Mouse (Mus musculus) limb, embryonic 13.5 days (tissue): ENCODE measurements at regions not wholly inside any gene's neighbourhood (a gene's known extent, or its start where the extent isn't known, plus 50 kb on each side); places are given as distances from the start of the nearest gene placed in this dataset.
A peak's percentile ranks its signal among the peaks of the same experiment; 100 is the strongest.
"Not testable (repeated sequence)": the region's sequence is repeated elsewhere in the genome, so short reads cannot be mapped to it uniquely, and the experiment has no call there.

ENCODE experiments used
- ATAC-seq: fragments of 200-750 bp; cut with Nextera tagmentation; 2 replicates; pipeline ENCODE4 v1.8.0; 2017; ENCODE audit warnings: low read depth, moderate number of reproducible peaks, moderate TSS enrichment; ENCODE audit not compliant: low FRiP score
- H3K27ac ChIP-seq: fragments of 300-500 bp; sonication (generic); 2 replicates; pipeline ENCODE4 v1.5.1; 2015; ENCODE audit warnings: inconsistent platforms, mild to moderate bottlenecking, moderate library complexity
- H3K27me3 ChIP-seq: fragments of 300-500 bp; sonication (generic); 2 replicates; pipeline ENCODE4 v1.6.1; 2015; ENCODE audit warnings: mild to moderate bottlenecking, inconsistent platforms
- H3K36me3 ChIP-seq: fragments of 300-500 bp; sonication (generic); 2 replicates; pipeline ENCODE4 v1.6.1; 2015; ENCODE audit warnings: inconsistent platforms, mild to moderate bottlenecking, moderate library complexity
- H3K4me1 ChIP-seq: fragments of 300-500 bp; sonication (generic); 2 replicates; pipeline ENCODE4 v1.6.1; 2015; ENCODE audit warnings: inconsistent platforms
- H3K4me2 ChIP-seq: fragments of 300-500 bp; sonication (generic); replicated peaks from 2 replicates; pipeline ENCODE4 v1.6.1; 2015; ENCODE audit warnings: inconsistent platforms, mild to moderate bottlenecking, moderate library complexity
- H3K4me3 ChIP-seq: fragments of 300-500 bp; sonication (generic); 2 replicates; pipeline ENCODE4 v1.5.1; 2015; ENCODE audit warnings: moderate library complexity, mild to moderate bottlenecking, inconsistent platforms
- H3K9ac ChIP-seq: fragments of 300-500 bp; sonication (generic); 2 replicates; pipeline ENCODE4 v1.6.1; 2015; ENCODE audit warnings: mild to moderate bottlenecking, inconsistent platforms
- H3K9me3 ChIP-seq: fragments of 300-500 bp; sonication (generic); 2 replicates; pipeline ENCODE4 v1.6.1; 2016; ENCODE audit warnings: inconsistent platforms
- WGBS: fragments of 180-500 bp; shearing (Covaris S2); methylation state at CpG from one replicate; pipeline ENCODE4 v1.1.7; 2015; 5-methylcytosine and 5-hydroxymethylcytosine counted together

GRCm38 (mm10) chr3:101224091-101224490, 63.6 kb downstream of the Cd2 start:
- WGBS = 81% methylated on average over 7 of the region's 7 CpGs
- no peak overlapping the region for H3K27ac ChIP-seq
- H3K9me3 ChIP-seq = no peaks in the 10 kb centered on the region
- no peak for ATAC-seq
- no peak overlapping the region for H3K9ac ChIP-seq
- H3K27me3 ChIP-seq = no peaks in the 10 kb centered on the region
- H3K4me1 ChIP-seq = no peaks in the 10 kb centered on the region
- H3K4me2 ChIP-seq = no peak overlapping the region
- H3K36me3 ChIP-seq = no peaks in the 10 kb centered on the region
- H3K4me3 ChIP-seq = no peak overlapping the region

- no peaks in the 10 kb centered on the region for H3K36me3 ChIP-seq
- H3K4me3 ChIP-seq = no peak overlapping the region
- no peak overlapping the region for H3K4me2 ChIP-seq
- H3K9ac ChIP-seq = no peak overlapping the region
- no peaks in the 10 kb centered on the region for H3K9me3 ChIP-seq
- H3K27me3 ChIP-seq = no peaks in the 10 kb centered on the region
- ATAC-seq = no peak
- no peaks in the 10 kb centered on the region for H3K4me1 ChIP-seq
- WGBS = 96% methylated on average over 2 of the region's 2 CpGs
- no peak overlapping the region for H3K27ac ChIP-seq
Observed at GRCm38 (mm10) chr3:101219897-101220296, 67.8 kb downstream of the Cd2 start.

- Histone ChIP-seq H3K4me2 (no peak overlapping the region), H3K9ac (no peak overlapping the region), H3K4me3 (no peak overlapping the region), H3K27me3 (no peaks in the 10 kb centered on the region), H3K36me3 (no peaks in the 10 kb centered on the region), H3K9me3 (no peaks in the 10 kb centered on the region), H3K27ac (no peak overlapping the region), H3K4me1 (peaks cover 27% of the 10 kb centered on the region)
- WGBS = 86% methylated on average over 13 of the region's 13 CpGs
- no peak for ATAC-seq
Observed at GRCm38 (mm10) chr3:101216711-101217110, 71.0 kb downstream of the Cd2 start.

- Histone ChIP-seq H3K27ac (peak overlapping the region; percentile 87), H3K4me2 (peak overlapping the region; percentile 50), H3K4me1 (peaks cover 43% of the 10 kb centered on the region), H3K36me3 (no peaks in the 10 kb centered on the region), H3K9ac (no peak overlapping the region), H3K9me3 (no peaks in the 10 kb centered on the region), H3K27me3 (no peaks in the 10 kb centered on the region), H3K4me3 (no peak overlapping the region)
- 50% methylated on average over 4 of the region's 4 CpGs for WGBS
- ATAC-seq = 0 out of 2 replicates have a peak, but pooled peaks have one; percentile 6
Observed at GRCm38 (mm10) chr3:101213212-101213562, 74.6 kb downstream of the Cd2 start.

GRCm38 (mm10) chr3:101212403-101213211, 75.1 kb downstream of the Cd2 start:
- H3K4me1 ChIP-seq = peaks cover 43% of the 10 kb centered on the region
- H3K27me3 ChIP-seq = no peaks in the 10 kb centered on the region
- H3K36me3 ChIP-seq = no peaks in the 10 kb centered on the region
- H3K27ac ChIP-seq = peak overlapping the region; percentile 87
- no peaks in the 10 kb centered on the region for H3K9me3 ChIP-seq
- ATAC-seq = peak; percentile 92
- H3K4me2 ChIP-seq = peak overlapping the region; percentile 50
- H3K9ac ChIP-seq = peak overlapping the region; percentile 31; the same call in 1 of the 2 replicates
- WGBS = 1% methylated on average over 12 of the region's 12 CpGs
- no peak overlapping the region for H3K4me3 ChIP-seq

GRCm38 (mm10) chr3:101211936-101212335, 75.8 kb downstream of the Cd2 start:
- 10% methylated on average over 4 of the region's 4 CpGs for WGBS
- Histone ChIP-seq H3K27me3 (no peaks in the 10 kb centered on the region), H3K9ac (no peak overlapping the region; the same call in 1 of the 2 replicates), H3K27ac (peak overlapping the region; percentile 87), H3K4me3 (no peak overlapping the region), H3K4me2 (peak overlapping the region; percentile 50), H3K9me3 (no peaks in the 10 kb centered on the region), H3K36me3 (no peaks in the 10 kb centered on the region), H3K4me1 (peaks cover 43% of the 10 kb centered on the region)
- peak; percentile 65 for ATAC-seq

- H3K27me3 ChIP-seq = no peaks in the 10 kb centered on the region
- 69% methylated on average over 7 of the region's 7 CpGs for WGBS
- no peak overlapping the region for H3K4me3 ChIP-seq
- no peak for ATAC-seq
- H3K27ac ChIP-seq = no peak overlapping the region
- H3K4me1 ChIP-seq = peaks cover 43% of the 10 kb centered on the region
- no peak overlapping the region for H3K9ac ChIP-seq
- H3K4me2 ChIP-seq = no peak overlapping the region
- H3K9me3 ChIP-seq = no peaks in the 10 kb centered on the region
- H3K36me3 ChIP-seq = no peaks in the 10 kb centered on the region
Observed at GRCm38 (mm10) chr3:101209546-101209945, 78.2 kb downstream of the Cd2 start.

- Histone ChIP-seq H3K4me2 (no peak overlapping the region), H3K4me1 (peaks cover 36% of the 10 kb centered on the region), H3K4me3 (no peak overlapping the region), H3K9ac (no peak overlapping the region), H3K27ac (no peak overlapping the region), H3K9me3 (no peaks in the 10 kb centered on the region), H3K27me3 (no peaks in the 10 kb centered on the region), H3K36me3 (no peaks in the 10 kb centered on the region)
- WGBS = 90% methylated on average over 12 of the region's 12 CpGs
- no peak for ATAC-seq
Observed at GRCm38 (mm10) chr3:101208751-101209150, 79.0 kb downstream of the Cd2 start.

- not testable (repeated sequence) for H3K4me2 ChIP-seq, H3K4me3 ChIP-seq, H3K36me3 ChIP-seq, H3K9ac ChIP-seq, H3K4me1 ChIP-seq, H3K27ac ChIP-seq, ATAC-seq, H3K27me3 ChIP-seq, H3K9me3 ChIP-seq
- 94% methylated on average over 13 of the region's 13 CpGs for WGBS
Observed at GRCm38 (mm10) chr3:101206172-101206571, 81.6 kb downstream of the Cd2 start.

GRCm38 (mm10) chr3:101194725-101195124, 84.6 kb upstream of the Ptgfrn start:
- Histone ChIP-seq H3K9me3 (no peaks in the 10 kb centered on the region), H3K27me3 (no peaks in the 10 kb centered on the region), H3K36me3 (no peaks in the 10 kb centered on the region), H3K4me3 (no peak overlapping the region), H3K27ac (no peak overlapping the region), H3K4me2 (no peak overlapping the region), H3K9ac (no peak overlapping the region), H3K4me1 (no peaks in the 10 kb centered on the region; the same call in 1 of the 2 replicates)
- 87% methylated on average over 5 of the region's 5 CpGs for WGBS
- ATAC-seq = no peak

- H3K4me1 ChIP-seq = no peaks in the 10 kb centered on the region; the same call in 1 of the 2 replicates
- no peak overlapping the region for H3K9ac ChIP-seq
- no peak for ATAC-seq
- H3K9me3 ChIP-seq = no peaks in the 10 kb centered on the region
- H3K27me3 ChIP-seq = no peaks in the 10 kb centered on the region
- WGBS = 73% methylated on average over 5 of the region's 5 CpGs
- no peak overlapping the region for H3K4me2 ChIP-seq
- no peak overlapping the region for H3K27ac ChIP-seq
- H3K4me3 ChIP-seq = no peak overlapping the region
- H3K36me3 ChIP-seq = no peaks in the 10 kb centered on the region
Observed at GRCm38 (mm10) chr3:101194319-101194718, 84.2 kb upstream of the Ptgfrn start.

- H3K4me2 ChIP-seq = no peak overlapping the region
- H3K4me1 ChIP-seq = no peaks in the 10 kb centered on the region; the same call in 1 of the 2 replicates
- ATAC-seq = no peak
- no peak overlapping the region for H3K9ac ChIP-seq
- no peaks in the 10 kb centered on the region for H3K9me3 ChIP-seq
- no peak overlapping the region for H3K4me3 ChIP-seq
- no peaks in the 10 kb centered on the region for H3K36me3 ChIP-seq
- WGBS = 83% methylated on average over 7 of the region's 7 CpGs
- H3K27ac ChIP-seq = no peak overlapping the region
- no peaks in the 10 kb centered on the region for H3K27me3 ChIP-seq
Observed at GRCm38 (mm10) chr3:101191298-101191986, 81.4 kb upstream of the Ptgfrn start.
